Mouse (Mus musculus): Measurements from ENCODE around the gene Rag2. TPM values are rescaled to one million over a fixed set of nuclear protein-coding genes. Genes with fewer than 3 reads are reported as not detected.

The Rag2 gene
- polyA plus RNA-seq, 1 experiment from 2014 or later: not detected

GRCm38 (mm10) chr2:101652921-101653597 is 28.5 kb downstream of the Rag2 start:
- no peak for ATAC-seq (ENCODE audit: insufficient number of reproducible peaks, insufficient read depth, low FRiP score, low TSS enrichment, low read depth)
- 19% methylated on average over 14 of the region's 14 CpGs for WGBS
- H3K4me3 ChIP-seq (replicated peaks): peak overlapping the region; percentile 22

GRCm38 (mm10) chr2:101660536-101660935 is 36.0 kb downstream of the Rag2 start:
- Histone ChIP-seq H3K9ac (replicated peaks) (no peak overlapping the region), H3K4me2 (no peak overlapping the region), H3K27ac (no peak overlapping the region), H3K4me3 (replicated peaks) (no peak overlapping the region), H3K4me1 (replicated peaks) (no peaks in the 10 kb centered on the region), H3K27me3 (peaks cover 7% of the 10 kb centered on the region), H3K9me3 (no peaks in the 10 kb centered on the region), H3K36me3 (no peaks in the 10 kb centered on the region)
- no peak for ATAC-seq (ENCODE audit: insufficient number of reproducible peaks, insufficient read depth, low FRiP score, low TSS enrichment, low read depth)
- 75% methylated on average over 2 of the region's 2 CpGs for WGBS

More at GRCm38 (mm10) chr2:101652921-101653597, 28.5 kb downstream of the Rag2 start:
- no peak overlapping the region for H3K9ac ChIP-seq (replicated peaks)
- H3K27me3 ChIP-seq: peaks cover 4% of the 10 kb centered on the region
- no peak overlapping the region for H3K27ac ChIP-seq
- peaks cover 25% of the 10 kb centered on the region for H3K4me1 ChIP-seq (replicated peaks)
- no peaks in the 10 kb centered on the region for H3K9me3 ChIP-seq
- H3K4me2 ChIP-seq: peak overlapping the region; percentile 53
- no peaks in the 10 kb centered on the region for H3K36me3 ChIP-seq

- 0 out of 2 replicates have a peak, but pooled peaks cover 4% of the 10 kb centered on the region for H3K27me3 ChIP-seq
- H3K27ac ChIP-seq: no peak overlapping the region
- no peaks in the 10 kb centered on the region for H3K9me3 ChIP-seq
Observed at GRCm38 (mm10) chr2:101665058-101665702, 40.7 kb downstream of the Rag2 start.

GRCm38 (mm10) chr2:101665703-101666092 is 41.2 kb downstream of the Rag2 start:
- Histone ChIP-seq H3K27ac (no peak overlapping the region), H3K27me3 (0 out of 2 replicates have a peak, but pooled peaks cover 4% of the 10 kb centered on the region), H3K4me3 (replicated peaks) (no peak overlapping the region), H3K4me1 (replicated peaks) (no peaks in the 10 kb centered on the region), H3K9me3 (no peaks in the 10 kb centered on the region), H3K9ac (replicated peaks) (no peak overlapping the region), H3K4me2 (no peak overlapping the region), H3K36me3 (no peaks in the 10 kb centered on the region)
- 0 out of 2 replicates have a peak, but pooled peaks have one; percentile 45 for ATAC-seq (ENCODE audit: insufficient number of reproducible peaks, insufficient read depth, low FRiP score, low TSS enrichment, low read depth)
- WGBS: 82% methylated on average over 3 of the region's 3 CpGs

More at GRCm38 (mm10) chr2:101665058-101665702, 40.7 kb downstream of the Rag2 start:
- WGBS: 24% methylated on average over 9 of the region's 9 CpGs
- H3K36me3 ChIP-seq: no peaks in the 10 kb centered on the region
- H3K4me1 ChIP-seq (replicated peaks): no peaks in the 10 kb centered on the region
- no peak overlapping the region for H3K4me3 ChIP-seq (replicated peaks)
- no peak overlapping the region for H3K9ac ChIP-seq (replicated peaks)
- ATAC-seq (ENCODE audit: insufficient number of reproducible peaks, insufficient read depth, low FRiP score, low TSS enrichment, low read depth): peak; percentile 81; the same call in 1 of the 2 replicates
- no peak overlapping the region for H3K4me2 ChIP-seq

- Histone ChIP-seq H3K9me3 (no peaks in the 10 kb centered on the region), H3K4me1 (replicated peaks) (no peaks in the 10 kb centered on the region), H3K27ac (no peak overlapping the region), H3K4me3 (replicated peaks) (no peak overlapping the region), H3K4me2 (no peak overlapping the region), H3K27me3 (no peaks in the 10 kb centered on the region), H3K9ac (replicated peaks) (no peak overlapping the region), H3K36me3 (no peaks in the 10 kb centered on the region)
- no peak for ATAC-seq (ENCODE audit: insufficient number of reproducible peaks, insufficient read depth, low FRiP score, low TSS enrichment, low read depth)
- WGBS: 88% methylated on average over 3 of the region's 3 CpGs
Observed at GRCm38 (mm10) chr2:101668751-101669150, 44.2 kb downstream of the Rag2 start.

- Histone ChIP-seq H3K4me3 (replicated peaks) (no peak overlapping the region), H3K9me3 (no peaks in the 10 kb centered on the region), H3K27ac (no peak overlapping the region), H3K27me3 (peaks cover 6% of the 10 kb centered on the region; the same call in 1 of the 2 replicates), H3K4me2 (no peak overlapping the region), H3K4me1 (replicated peaks) (no peaks in the 10 kb centered on the region), H3K36me3 (no peaks in the 10 kb centered on the region), H3K9ac (replicated peaks) (no peak overlapping the region)
- no peak for ATAC-seq (ENCODE audit: insufficient number of reproducible peaks, insufficient read depth, low FRiP score, low TSS enrichment, low read depth)
- 74% methylated on average over 3 of the region's 3 CpGs for WGBS
Observed at GRCm38 (mm10) chr2:101673547-101673946, 49.0 kb downstream of the Rag2 start.

- Histone ChIP-seq H3K27me3 (peaks cover 6% of the 10 kb centered on the region; the same call in 1 of the 2 replicates), H3K36me3 (0 out of 2 replicates have a peak, but pooled peaks cover 7% of the 10 kb centered on the region), H3K27ac (0 out of 2 replicates have a peak within 1 kb of the TSS, but pooled peaks have one; percentile 45), H3K4me2 (peak within 1 kb of the TSS; percentile 75), H3K9ac (replicated peaks) (peak within 1 kb of the TSS; percentile 93), H3K4me3 (replicated peaks) (peak within 1 kb of the TSS; percentile 96), H3K4me1 (replicated peaks) (peaks cover 5% of the 10 kb centered on the region), H3K9me3 (no peaks in the 10 kb centered on the region)
- peak; percentile 88 for ATAC-seq (ENCODE audit: insufficient number of reproducible peaks, insufficient read depth, low FRiP score, low TSS enrichment, low read depth)
- under 1% methylated on average over 68 of the region's 68 CpGs for WGBS
Observed at GRCm38 (mm10) chr2:101678236-101679021, 53.9 kb downstream of the Rag2 start, which contains the start of gene Traf6. Gene Traf6, plus strand, starts transcription at chr2:101678429.

- ATAC-seq (ENCODE audit: insufficient number of reproducible peaks, insufficient read depth, low FRiP score, low TSS enrichment, low read depth): no peak
- WGBS: 8% methylated on average over 15 of the region's 15 CpGs
Observed at GRCm38 (mm10) chr2:101679164-101679784, 54.8 kb downstream of the Rag2 start.

More at GRCm38 (mm10) chr2:101679164-101679784, 54.8 kb downstream of the Rag2 start:
- Histone ChIP-seq H3K27me3 (peaks cover 6% of the 10 kb centered on the region; the same call in 1 of the 2 replicates), H3K4me3 (replicated peaks) (peak overlapping the region; percentile 96), H3K36me3 (peaks cover 7% of the 10 kb centered on the region; the same call in 1 of the 2 replicates), H3K9ac (replicated peaks) (peak overlapping the region; percentile 93), H3K9me3 (no peaks in the 10 kb centered on the region), H3K4me2 (peak overlapping the region; percentile 75), H3K27ac (no peak overlapping the region), H3K4me1 (replicated peaks) (peaks cover 5% of the 10 kb centered on the region)

Data from limb, embryonic 12.5 days (tissue).